Mouse (Mus musculus) limb, embryonic 12.5 days (tissue): ENCODE measurements around the gene Epha10. TPM values are rescaled to one million over a fixed set of nuclear protein-coding genes. Genes with fewer than 3 reads are reported as not detected.
A peak's percentile ranks its signal among the peaks of the same experiment; 100 is the strongest.

Experiments used
- ATAC-seq: fragments of 200-750 bp; cut with Nextera tagmentation; 2 replicates; pipeline ENCODE4 v1.8.0; 2017; ENCODE audit warnings: low read depth, moderate TSS enrichment; ENCODE audit not compliant: insufficient number of reproducible peaks, insufficient read depth, low FRiP score, low TSS enrichment
- H3K27ac ChIP-seq: fragments of 300-500 bp; sonication (generic); 2 replicates; pipeline ENCODE4 v1.5.1; 2016; ENCODE audit warnings: mild to moderate bottlenecking, moderate library complexity
- H3K27me3 ChIP-seq: fragments of 300-500 bp; sonication (generic); 2 replicates; pipeline ENCODE4 v1.6.1; 2016; ENCODE audit warnings: mild to moderate bottlenecking, moderate library complexity
- H3K36me3 ChIP-seq: fragments of 300-500 bp; sonication (generic); 2 replicates; pipeline ENCODE4 v1.6.1; 2016; ENCODE audit warnings: mild to moderate bottlenecking, moderate library complexity
- H3K4me1 ChIP-seq: fragments of 300-500 bp; sonication (generic); replicated peaks from 2 replicates; pipeline ENCODE4 v1.6.1; 2016
- H3K4me2 ChIP-seq: fragments of 300-500 bp; sonication (generic); 2 replicates; pipeline ENCODE4 v1.6.1; 2016; ENCODE audit warnings: mild to moderate bottlenecking, moderate library complexity
- H3K4me3 ChIP-seq: fragments of 300-500 bp; sonication (generic); replicated peaks from 2 replicates; pipeline ENCODE4 v1.5.1; 2016; ENCODE audit warnings: mild to moderate bottlenecking
- H3K9ac ChIP-seq: fragments of 300-500 bp; sonication (generic); replicated peaks from 2 replicates; pipeline ENCODE4 v1.6.1; 2016; ENCODE audit warnings: mild to moderate bottlenecking, moderate library complexity
- H3K9me3 ChIP-seq: fragments of 300-500 bp; sonication (generic); 2 replicates; pipeline ENCODE4 v1.6.1; 2016; ENCODE audit warnings: mild to moderate bottlenecking, moderate library complexity
- WGBS: fragments of 180-500 bp; shearing (Covaris S2); methylation state at CpG from one replicate; pipeline ENCODE4 v1.1.7; 2016; 5-methylcytosine and 5-hydroxymethylcytosine counted together
- polyA plus RNA-seq: library from polyadenylated mRNA; unstranded; fragments of >200 nt; fragmentation: Nextera tagmentation; extraction: Ambion mirVana; gene quantifications from 2 replicates; pipeline ENCODE4 v1.2.1, GENCODE M21; 2016

The Epha10 gene
- polyA plus RNA-seq, 1 experiment from 2014 or later = 0.15 TPM

- peaks cover 86% of the 10 kb centered on the region for H3K27me3 ChIP-seq
Observed at GRCm38 (mm10) chr4:124950181-124951035, 69.7 kb downstream of the Epha10 start.

GRCm38 (mm10) chr4:124951036-124951433, 70.3 kb downstream of the Epha10 start:
- H3K4me3 ChIP-seq = no peak overlapping the region
- H3K9ac ChIP-seq = no peak overlapping the region
- H3K27me3 ChIP-seq = peaks cover 88% of the 10 kb centered on the region
- H3K36me3 ChIP-seq = no peaks in the 10 kb centered on the region
- peaks cover 24% of the 10 kb centered on the region for H3K4me1 ChIP-seq
- H3K9me3 ChIP-seq = no peaks in the 10 kb centered on the region
- peak overlapping the region; percentile 15 for H3K4me2 ChIP-seq
- no peak for ATAC-seq
- no peak overlapping the region for H3K27ac ChIP-seq
- WGBS = 29% methylated on average over 10 of the region's 10 CpGs

More at GRCm38 (mm10) chr4:124950181-124951035, 69.7 kb downstream of the Epha10 start:
- Histone ChIP-seq H3K4me2 (peak overlapping the region; percentile 15), H3K9ac (no peak overlapping the region; the same call in 1 of the 2 replicates), H3K9me3 (no peaks in the 10 kb centered on the region), H3K4me1 (peaks cover 24% of the 10 kb centered on the region), H3K36me3 (no peaks in the 10 kb centered on the region), H3K27ac (no peak overlapping the region), H3K4me3 (no peak overlapping the region)
- 23% methylated on average over 21 of the region's 21 CpGs for WGBS
- no peak for ATAC-seq

DNA sequence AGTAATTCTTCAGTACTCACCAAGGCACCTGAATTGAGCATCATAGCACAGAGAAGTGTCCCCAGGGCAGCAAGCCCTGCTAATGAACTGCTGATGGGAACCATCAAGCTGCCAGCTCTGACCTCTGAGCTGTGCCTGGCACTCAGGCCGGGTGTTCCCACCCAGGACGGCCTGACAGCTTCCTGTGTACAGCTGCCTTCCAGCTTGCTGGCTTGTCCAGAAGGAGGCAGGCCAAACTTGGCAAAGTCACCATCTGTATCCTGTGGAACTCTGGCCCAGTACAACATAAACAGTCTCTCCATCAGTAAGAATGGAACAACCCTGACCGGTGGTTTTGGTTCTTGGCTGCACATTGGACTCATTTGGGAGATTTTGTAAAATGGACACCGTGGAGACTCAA, 72.8 kb downstream of the Epha10 start:
- WGBS = 54% methylated on average over 4 of the region's 4 CpGs
- Histone ChIP-seq H3K9me3 (no peaks in the 10 kb centered on the region), H3K9ac (no peak overlapping the region), H3K4me3 (no peak overlapping the region), H3K36me3 (no peaks in the 10 kb centered on the region), H3K27ac (no peak overlapping the region), H3K4me2 (no peak overlapping the region), H3K27me3 (peaks cover 88% of the 10 kb centered on the region), H3K4me1 (peaks cover 24% of the 10 kb centered on the region)
- ATAC-seq = no peak

GRCm38 (mm10) chr4:124957284-124957683, 76.6 kb downstream of the Epha10 start:
- Histone ChIP-seq H3K4me2 (no peak overlapping the region), H3K9me3 (no peaks in the 10 kb centered on the region), H3K27me3 (peaks cover 95% of the 10 kb centered on the region), H3K4me3 (no peak overlapping the region), H3K9ac (no peak overlapping the region), H3K4me1 (peaks cover 10% of the 10 kb centered on the region; the same call in 1 of the 2 replicates), H3K36me3 (no peaks in the 10 kb centered on the region), H3K27ac (no peak overlapping the region)
- no peak for ATAC-seq
- 82% methylated on average over 2 of the region's 2 CpGs for WGBS

DNA sequence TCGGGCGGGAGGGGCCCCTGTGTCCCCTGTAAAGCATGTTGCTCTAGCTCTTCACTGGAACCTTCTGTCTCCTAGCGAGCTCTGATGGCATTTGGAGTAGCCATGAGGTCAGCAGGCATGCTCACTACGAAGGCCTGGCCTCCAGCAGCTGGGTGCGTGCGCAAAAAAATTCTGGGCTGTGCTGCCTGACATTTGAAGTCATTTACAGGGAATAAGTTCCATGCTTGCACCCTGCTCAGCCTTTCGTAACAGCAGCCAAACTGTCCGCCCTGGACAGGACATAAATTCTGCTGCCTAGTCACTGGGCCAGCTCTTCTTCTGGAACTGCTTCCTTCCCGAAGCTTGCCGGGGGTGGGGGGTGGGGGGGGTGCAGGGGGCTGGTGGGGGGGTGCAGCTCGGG, 78.4 kb downstream of the Epha10 start:
- Histone ChIP-seq H3K4me2 (no peak overlapping the region), H3K9ac (no peak overlapping the region), H3K9me3 (no peaks in the 10 kb centered on the region), H3K27ac (no peak overlapping the region), H3K4me3 (no peak overlapping the region), H3K27me3 (peaks cover 93% of the 10 kb centered on the region), H3K4me1 (peaks cover 15% of the 10 kb centered on the region; the same call in 1 of the 2 replicates), H3K36me3 (no peaks in the 10 kb centered on the region)
- ATAC-seq = no peak
- 36% methylated on average over 11 of the region's 11 CpGs for WGBS

DNA sequence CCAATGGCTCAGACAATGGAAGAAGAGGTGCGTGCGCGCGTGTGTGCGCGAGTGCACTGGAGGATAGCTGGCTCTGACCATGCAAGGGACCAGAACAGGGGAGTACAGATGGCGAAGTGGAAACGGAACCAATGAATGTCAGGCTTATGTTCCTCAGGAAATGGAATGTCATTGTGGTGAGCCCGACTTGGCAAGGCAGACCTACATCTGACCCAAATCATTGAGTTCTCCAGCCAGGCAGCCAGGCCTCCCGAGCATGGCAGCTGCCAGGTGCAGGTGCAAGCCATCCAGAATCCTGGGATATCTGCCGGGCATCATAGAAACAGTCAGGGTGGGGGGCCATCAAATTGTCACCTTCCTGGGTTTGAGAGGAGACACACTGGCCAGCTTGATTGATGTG, 80.2 kb downstream of the Epha10 start:
- no peak for ATAC-seq
- Histone ChIP-seq H3K27me3 (peaks cover 93% of the 10 kb centered on the region), H3K4me2 (no peak overlapping the region), H3K27ac (no peak overlapping the region), H3K9me3 (no peaks in the 10 kb centered on the region), H3K4me3 (no peak overlapping the region), H3K36me3 (no peaks in the 10 kb centered on the region), H3K4me1 (peaks cover 21% of the 10 kb centered on the region; the same call in 1 of the 2 replicates), H3K9ac (no peak overlapping the region)
- WGBS = 88% methylated on average over 11 of the region's 11 CpGs

- ATAC-seq = no peak
- WGBS = 25% methylated on average over 11 of the region's 11 CpGs
- H3K9me3 ChIP-seq = no peaks in the 10 kb centered on the region
- no peak overlapping the region for H3K4me3 ChIP-seq
- no peak overlapping the region for H3K9ac ChIP-seq
- no peak overlapping the region for H3K27ac ChIP-seq
- peaks cover 21% of the 10 kb centered on the region; the same call in 1 of the 2 replicates for H3K4me1 ChIP-seq
- H3K36me3 ChIP-seq = no peaks in the 10 kb centered on the region
- no peak overlapping the region for H3K4me2 ChIP-seq
- peaks cover 90% of the 10 kb centered on the region for H3K27me3 ChIP-seq
Observed at GRCm38 (mm10) chr4:124962576-124962975, 81.9 kb downstream of the Epha10 start.

GRCm38 (mm10) chr4:124964912-124965599, 84.4 kb downstream of the Epha10 start:
- no peak for ATAC-seq
- no peaks in the 10 kb centered on the region for H3K36me3 ChIP-seq
- H3K27ac ChIP-seq = no peak overlapping the region
- peaks cover 90% of the 10 kb centered on the region for H3K27me3 ChIP-seq
- no peak overlapping the region for H3K4me3 ChIP-seq
- peaks cover 25% of the 10 kb centered on the region for H3K4me1 ChIP-seq
- 0 out of 2 replicates have a peak overlapping the region, but pooled peaks have one; percentile 18 for H3K9ac ChIP-seq
- no peak overlapping the region for H3K4me2 ChIP-seq
- no peaks in the 10 kb centered on the region for H3K9me3 ChIP-seq
- 10% methylated on average over 8 of the region's 8 CpGs for WGBS

Other genes with a start within 250 kb of the Epha10 start
- gene Pou3f1, start 224.1 kb upstream of the Epha10 start, polyA plus RNA-seq = 1.0 and 1.2 TPM in 2 replicates
- 82.6 and 86.4 TPM in 2 replicates for gene Utp11, start 187.3 kb upstream of the Epha10 start, polyA plus RNA-seq
- gene Fhl3, start 180.2 kb upstream of the Epha10 start, polyA plus RNA-seq = 7.3 and 10.9 TPM in 2 replicates
- gene Sf3a3, start 166.1 kb upstream of the Epha10 start, polyA plus RNA-seq = 221 and 223 TPM in 2 replicates
- 23.8 and 25.0 TPM in 2 replicates for gene Inpp5b, start 139.0 kb upstream of the Epha10 start, polyA plus RNA-seq
- 14.1 and 15.0 TPM in 2 replicates for gene Mtf1, start 78.8 kb upstream of the Epha10 start, polyA plus RNA-seq
- 41.4 and 44.3 TPM in 2 replicates for gene Yrdc, start 30.2 kb upstream of the Epha10 start, polyA plus RNA-seq
- gene 1110065P20Rik, start 29.7 kb upstream of the Epha10 start, polyA plus RNA-seq = 59.1 and 63.6 TPM in 2 replicates
- 0.71 and 0.77 TPM in 2 replicates for gene Maneal, start 18.7 kb upstream of the Epha10 start, polyA plus RNA-seq
- gene 9930104L06Rik, start 56.1 kb downstream of the Epha10 start, polyA plus RNA-seq = 19.2 and 19.4 TPM in 2 replicates
- 176 and 180 TPM in 2 replicates for gene Cdca8, start 58.4 kb downstream of the Epha10 start, polyA plus RNA-seq
- 1.7 and 3.5 TPM in 2 replicates for gene Rspo1, start 105.5 kb downstream of the Epha10 start, polyA plus RNA-seq
- 93.5 and 95.2 TPM in 2 replicates for gene Gnl2, start 135.7 kb downstream of the Epha10 start, polyA plus RNA-seq
- not detected in 2 replicates for gene Dnali1, start 184.8 kb downstream of the Epha10 start, polyA plus RNA-seq
- 39.6 and 40.9 TPM in 2 replicates for gene Snip1, start 185.8 kb downstream of the Epha10 start, polyA plus RNA-seq
- 74.6 and 76.9 TPM in 2 replicates for gene Meaf6, start 204.2 kb downstream of the Epha10 start, polyA plus RNA-seq
- 0.24 and 0.32 TPM in 2 replicates for gene Zc3h12a, start 246.9 kb downstream of the Epha10 start, polyA plus RNA-seq